Mouse (Mus musculus): ENCODE data around the gene Cux1. TPM values are rescaled to one million over a fixed set of nuclear protein-coding genes. Genes with fewer than 3 reads are reported as not detected.

The Cux1 gene
- polyA plus RNA-seq, 1 experiment from 2014 or later = 131 TPM

DNA sequence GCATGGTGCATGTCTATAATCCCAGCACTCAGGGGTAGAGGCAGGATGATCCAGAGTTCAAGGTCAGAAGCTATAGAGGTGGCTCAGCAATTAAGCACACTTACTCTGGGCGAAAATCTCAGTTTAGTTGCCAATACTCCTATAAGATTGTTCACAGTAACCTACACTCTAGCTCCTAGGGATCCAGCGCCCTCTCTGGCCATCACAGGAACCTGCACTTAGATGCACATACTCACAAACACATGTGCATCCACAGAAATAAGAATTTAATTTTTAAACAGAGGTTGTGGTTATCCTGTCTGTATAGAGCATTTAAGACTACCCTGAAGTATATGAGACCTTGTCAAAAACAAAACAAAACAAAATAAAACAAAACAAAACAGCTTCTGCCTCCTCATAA lies 16.0 kb upstream of the Cux1 start:
- H3K27ac ChIP-seq = no peak overlapping the region
- no peak overlapping the region for H3K4me3 ChIP-seq (ENCODE audit: inconsistent target)
- no peaks in the 10 kb centered on the region for H3K36me3 ChIP-seq (ENCODE audit: inconsistent target)
- H3K79me2 ChIP-seq (ENCODE audit: inconsistent target) = no peaks in the 10 kb centered on the region
- WGBS (ENCODE audit: missing documents) = 95% methylated on average over 2 of the region's 2 CpGs

DNA sequence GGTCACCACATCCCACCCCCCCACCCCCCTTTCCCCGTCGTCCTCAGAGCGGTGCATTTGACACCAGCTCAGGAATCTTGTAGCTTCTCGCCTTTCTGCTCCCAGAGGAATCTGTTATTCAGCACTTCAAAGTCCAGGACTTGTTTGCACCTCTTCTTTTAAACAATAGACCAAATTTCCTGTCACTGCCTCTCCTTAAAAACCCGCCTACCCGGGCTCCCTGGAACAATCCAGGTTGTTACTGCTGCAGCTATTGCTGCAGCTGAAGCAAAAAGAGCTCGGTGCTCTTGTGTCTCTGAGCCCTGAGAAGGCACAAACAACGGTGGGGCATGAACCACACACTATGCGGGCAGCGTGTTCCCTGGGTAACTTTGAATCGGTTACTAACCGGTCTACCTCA lies 14.9 kb upstream of the Cux1 start:
- Histone ChIP-seq H3K79me2 (ENCODE audit: inconsistent target) (no peaks in the 10 kb centered on the region), H3K4me3 (ENCODE audit: inconsistent target) (no peak overlapping the region), H3K36me3 (ENCODE audit: inconsistent target) (no peaks in the 10 kb centered on the region), H3K27ac (no peak overlapping the region)
- WGBS (ENCODE audit: missing documents) = 46% methylated on average over 12 of the region's 12 CpGs

DNA sequence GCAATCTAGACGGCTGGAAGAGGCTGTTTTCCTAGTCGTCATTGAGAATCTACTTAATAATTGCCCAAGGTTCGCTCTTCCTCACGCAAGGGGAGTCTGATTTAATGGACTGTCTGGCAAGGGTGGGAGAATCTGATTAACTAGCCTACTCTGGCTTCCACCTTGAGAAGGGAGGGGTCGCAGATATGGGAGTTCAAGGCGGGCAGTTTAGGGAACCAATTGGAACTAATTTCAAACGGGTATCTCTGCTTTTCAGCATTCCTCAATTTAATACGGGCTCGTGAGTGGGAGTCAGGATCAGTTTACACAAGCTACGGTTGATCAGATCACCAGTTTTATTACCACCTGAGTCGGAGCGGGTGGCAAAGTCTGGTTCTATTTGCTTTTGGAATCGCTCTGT lies 14.3 kb upstream of the Cux1 start:
- H3K4me3 ChIP-seq (ENCODE audit: inconsistent target) = no peak overlapping the region
- no peaks in the 10 kb centered on the region for H3K79me2 ChIP-seq (ENCODE audit: inconsistent target)
- H3K27ac ChIP-seq = no peak overlapping the region
- WGBS (ENCODE audit: missing documents) = 15% methylated on average over 13 of the region's 13 CpGs
- H3K36me3 ChIP-seq (ENCODE audit: inconsistent target) = no peaks in the 10 kb centered on the region

DNA sequence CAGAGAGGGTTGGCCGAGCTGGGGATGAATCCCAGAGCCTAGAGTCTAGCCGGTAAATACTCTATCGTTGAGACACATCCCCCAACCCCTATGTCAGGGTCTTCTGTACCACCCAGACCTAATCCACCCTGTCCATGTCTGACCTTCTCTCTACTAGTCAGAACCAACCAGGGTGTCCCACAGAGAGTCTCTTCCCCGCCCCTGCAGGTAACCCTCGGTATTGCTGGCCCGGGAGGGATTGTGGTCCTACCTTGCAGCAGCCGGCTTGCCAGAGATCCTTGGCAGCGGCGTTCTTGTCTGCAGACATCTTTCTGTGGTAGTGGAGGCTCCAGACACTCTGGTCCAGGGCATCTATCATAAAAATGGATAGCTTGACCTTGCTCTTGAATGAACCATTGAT lies 13.9 kb upstream of the Cux1 start:
- WGBS (ENCODE audit: missing documents) = 35% methylated on average over 9 of the region's 9 CpGs
- Histone ChIP-seq H3K4me3 (ENCODE audit: inconsistent target) (no peak overlapping the region), H3K36me3 (ENCODE audit: inconsistent target) (no peaks in the 10 kb centered on the region), H3K27ac (no peak overlapping the region), H3K79me2 (ENCODE audit: inconsistent target) (no peaks in the 10 kb centered on the region)

DNA sequence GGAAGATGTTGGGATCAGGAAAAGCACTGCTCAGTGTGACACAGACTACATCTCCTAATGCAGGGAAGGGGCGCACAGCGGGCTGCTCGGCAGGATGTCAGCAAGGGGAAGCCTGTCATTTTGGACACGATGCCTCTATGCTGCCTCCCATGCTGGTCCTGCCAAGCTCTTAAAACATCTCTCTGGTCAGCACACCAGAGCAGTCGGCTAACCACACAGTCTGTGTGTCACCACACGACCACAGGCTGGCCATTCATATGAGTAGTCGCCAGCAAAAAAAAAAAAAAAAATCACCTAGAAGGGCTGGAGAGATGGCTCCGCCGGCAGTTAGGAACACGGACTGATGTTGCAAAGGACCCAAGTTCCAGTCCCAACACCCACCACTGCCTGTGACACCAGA lies 10.9 kb upstream of the Cux1 start:
- WGBS (ENCODE audit: missing documents) = 63% methylated on average over 10 of the region's 10 CpGs
- H3K36me3 ChIP-seq (ENCODE audit: inconsistent target) = no peaks in the 10 kb centered on the region

DNA sequence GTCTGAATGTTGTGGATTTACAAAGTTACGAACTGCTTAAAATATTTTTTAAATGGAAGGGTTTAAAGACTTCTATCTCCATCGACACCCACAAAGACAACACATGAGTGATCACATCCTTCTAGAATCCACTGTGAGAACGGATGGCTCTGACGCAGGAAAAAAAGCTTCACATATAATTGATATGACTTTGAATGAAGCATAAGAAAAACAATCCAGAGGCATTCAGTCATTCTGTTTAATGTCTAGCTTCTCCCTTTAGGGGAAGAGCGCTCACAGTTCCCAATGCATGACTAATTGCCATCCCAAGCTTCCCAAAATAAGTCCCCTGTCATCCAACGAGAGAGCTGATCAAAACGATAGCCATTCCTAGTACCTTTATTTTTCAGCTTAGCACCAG lies 2.9 kb upstream of the Cux1 start:
- Histone ChIP-seq H3K27ac (no peak overlapping the region), H3K4me3 (ENCODE audit: inconsistent target) (no peak overlapping the region), H3K36me3 (ENCODE audit: inconsistent target) (no peaks in the 10 kb centered on the region), H3K79me2 (ENCODE audit: inconsistent target) (peaks cover 15% of the 10 kb centered on the region)
- 88% methylated on average over 7 of the region's 7 CpGs for WGBS (ENCODE audit: missing documents)

More for the DNA sequence above, 10.9 kb upstream of the Cux1 start:
- no peak overlapping the region for H3K4me3 ChIP-seq (ENCODE audit: inconsistent target)
- H3K27ac ChIP-seq = no peak overlapping the region
- H3K79me2 ChIP-seq (ENCODE audit: inconsistent target) = no peaks in the 10 kb centered on the region

DNA sequence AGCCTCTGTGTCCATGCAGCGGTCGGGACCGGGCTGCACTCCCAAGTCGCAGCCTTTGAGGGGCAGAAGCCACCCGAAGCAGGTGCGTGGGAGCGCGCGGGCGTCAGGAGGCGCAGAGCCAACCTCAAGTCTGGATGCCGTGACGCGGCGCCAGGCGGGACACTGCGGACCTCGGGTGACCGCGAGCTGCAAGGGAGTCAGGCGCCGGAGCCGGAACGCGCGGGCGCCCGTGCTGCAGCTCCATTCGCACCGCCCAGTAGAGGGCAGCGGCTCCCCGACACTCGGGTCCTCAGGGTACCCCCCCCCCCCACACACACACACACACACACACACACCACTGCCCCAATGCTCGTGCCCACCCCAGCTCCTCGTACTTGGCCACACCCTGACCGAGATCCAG lies 1.5 kb upstream of the Cux1 start:
- 0% methylated on average over 24 of the region's 36 CpGs for WGBS (ENCODE audit: missing documents)
- H3K79me2 ChIP-seq (ENCODE audit: inconsistent target) = peaks cover 29% of the 10 kb centered on the region
- H3K27ac ChIP-seq = no peak overlapping the region
- H3K36me3 ChIP-seq (ENCODE audit: inconsistent target) = no peaks in the 10 kb centered on the region
- H3K4me3 ChIP-seq (ENCODE audit: inconsistent target) = peak overlapping the region; percentile 46

DNA sequence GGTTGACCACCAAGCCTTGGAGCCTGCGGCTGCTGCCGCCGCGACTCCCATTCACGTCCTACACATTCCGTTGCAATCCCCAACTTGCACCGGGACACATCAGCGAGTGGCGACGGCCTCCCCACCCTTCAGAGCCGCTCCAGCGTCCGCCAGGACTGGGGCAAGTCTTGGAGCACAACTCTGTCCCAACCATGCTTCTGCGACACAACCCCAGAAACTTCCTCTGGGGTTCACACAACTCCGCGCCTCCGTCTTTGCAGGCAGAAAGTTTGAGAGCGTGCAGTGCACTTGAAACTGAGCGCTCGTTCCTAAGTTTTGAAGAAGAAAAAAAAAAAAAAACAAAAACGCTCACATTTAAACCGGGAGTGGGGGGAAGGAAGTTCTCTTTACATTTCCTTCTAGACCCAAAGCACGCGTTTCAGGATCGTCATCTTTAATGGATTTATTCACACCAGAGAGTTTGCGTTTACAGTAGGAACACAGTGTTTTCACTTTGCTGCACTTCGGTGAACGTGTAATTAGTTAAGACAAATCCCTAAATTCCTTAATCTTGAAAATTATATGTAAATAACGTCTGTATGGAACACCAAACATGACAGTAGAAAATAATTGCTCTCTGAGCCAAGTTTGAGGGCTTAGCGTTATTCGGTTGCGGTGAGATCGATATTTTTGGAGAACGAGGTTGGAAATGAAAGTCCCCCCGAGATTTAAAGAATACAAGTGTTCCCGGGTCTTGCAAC lies 906 bp upstream of the Cux1 start:
- H3K36me3 ChIP-seq (ENCODE audit: inconsistent target) = no peaks in the 10 kb centered on the region
- 0 out of 2 replicates have a peak overlapping the region, but pooled peaks have one; percentile 12 for H3K27ac ChIP-seq
- H3K79me2 ChIP-seq (ENCODE audit: inconsistent target) = peaks cover 35% of the 10 kb centered on the region
- peak overlapping the region; percentile 46 for H3K4me3 ChIP-seq (ENCODE audit: inconsistent target)
- WGBS (ENCODE audit: missing documents) = under 1% methylated on average over 36 of the region's 36 CpGs

DNA sequence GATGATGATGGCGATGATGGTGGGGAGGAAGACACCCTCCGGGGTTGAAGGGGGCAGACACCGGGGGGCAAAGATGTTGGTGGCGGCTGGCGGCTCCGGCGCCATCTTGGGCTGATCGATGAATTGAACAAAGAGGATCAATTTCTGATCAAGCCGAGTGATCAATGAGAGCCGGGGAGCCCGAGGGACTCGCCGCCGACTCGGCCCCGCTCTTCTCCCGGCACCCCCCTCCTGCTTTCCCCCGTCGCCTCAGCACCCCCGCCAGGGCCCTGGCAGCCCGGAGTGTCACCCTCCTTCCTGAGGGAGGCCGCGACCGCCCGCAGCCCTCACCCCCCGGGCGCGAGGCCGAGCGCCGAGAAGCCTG lies 496 bp downstream of the Cux1 start:
- peak overlapping the region; percentile 56 for H3K4me3 ChIP-seq (ENCODE audit: inconsistent target)
- no peaks in the 10 kb centered on the region for H3K36me3 ChIP-seq (ENCODE audit: inconsistent target)
- H3K27ac ChIP-seq = peak overlapping the region; percentile 55
- peaks cover 49% of the 10 kb centered on the region for H3K79me2 ChIP-seq (ENCODE audit: inconsistent target)
- WGBS (ENCODE audit: missing documents) = under 1% methylated on average over 17 of the region's 31 CpGs

DNA sequence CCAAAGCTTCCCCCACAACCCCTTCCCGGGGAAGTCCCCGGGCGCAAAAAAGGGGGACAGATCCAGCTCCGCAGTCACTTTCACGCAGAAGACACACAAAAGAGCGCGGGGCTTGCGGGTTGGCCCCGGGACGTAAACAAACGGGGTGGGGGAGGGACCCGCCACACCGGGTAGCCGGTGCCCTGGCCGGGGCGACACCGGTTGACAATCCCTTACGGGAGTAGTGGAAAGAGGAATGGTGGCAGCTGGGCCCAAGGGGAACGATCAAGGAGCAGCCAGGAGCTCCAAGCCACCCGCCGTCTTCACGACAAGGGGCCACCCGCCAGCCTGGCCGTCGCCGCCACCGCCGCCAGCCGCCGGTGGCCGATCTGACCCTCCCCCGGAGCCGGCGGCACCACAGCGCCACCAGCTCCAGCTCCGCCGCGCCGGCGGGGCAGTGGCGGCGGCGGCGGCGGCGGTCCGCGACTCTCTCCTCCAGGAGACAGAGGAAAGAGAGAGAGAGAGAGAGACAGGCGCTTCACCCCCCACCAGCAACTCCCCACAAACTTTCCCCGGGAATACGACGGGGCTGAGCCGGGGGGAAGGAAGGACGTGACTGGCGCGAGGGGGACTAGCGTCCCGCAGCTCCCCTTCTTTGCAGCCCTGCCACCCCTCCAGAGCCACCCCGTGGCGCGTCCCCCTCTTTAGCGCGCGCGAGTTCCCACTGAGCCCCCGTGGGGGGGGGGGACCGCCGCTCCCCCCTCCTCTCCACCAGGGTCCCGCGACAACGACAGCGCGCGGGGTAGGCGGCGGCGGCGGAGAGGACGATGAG lies 1.1 kb downstream of the Cux1 start:
- H3K27ac ChIP-seq = peak overlapping the region; percentile 55
- peak overlapping the region; percentile 56 for H3K4me3 ChIP-seq (ENCODE audit: inconsistent target)
- no peaks in the 10 kb centered on the region for H3K36me3 ChIP-seq (ENCODE audit: inconsistent target)
- under 1% methylated on average over 55 of the region's 79 CpGs for WGBS (ENCODE audit: missing documents)
- peaks cover 55% of the 10 kb centered on the region for H3K79me2 ChIP-seq (ENCODE audit: inconsistent target)

DNA sequence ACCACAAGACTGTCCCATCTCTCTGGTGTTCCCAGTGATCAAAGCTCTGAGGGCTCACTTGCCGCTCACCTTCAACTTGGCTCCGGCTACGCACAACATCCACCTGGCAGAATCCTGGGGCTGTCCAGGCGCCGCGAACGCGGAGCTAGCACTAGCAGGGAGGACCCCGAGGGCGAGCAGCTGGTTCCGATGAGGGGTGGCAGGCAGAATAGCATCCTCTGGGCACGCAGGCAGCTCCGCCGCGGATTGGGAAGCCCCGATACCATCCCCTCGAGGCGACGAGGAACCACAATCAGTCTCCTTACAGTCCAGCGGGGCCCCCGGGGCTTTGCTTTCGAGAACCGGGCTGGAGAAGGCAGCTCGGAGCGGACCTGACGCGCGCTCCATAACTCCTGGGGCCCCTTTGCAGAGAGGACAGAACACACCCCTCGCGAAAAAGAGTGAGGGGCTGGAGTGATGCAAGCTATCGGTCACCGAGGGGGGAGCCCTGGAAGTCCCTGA lies 1.9 kb downstream of the Cux1 start:
- H3K79me2 ChIP-seq (ENCODE audit: inconsistent target) = peaks cover 63% of the 10 kb centered on the region
- peak overlapping the region; percentile 56 for H3K4me3 ChIP-seq (ENCODE audit: inconsistent target)
- H3K36me3 ChIP-seq (ENCODE audit: inconsistent target) = no peaks in the 10 kb centered on the region
- H3K27ac ChIP-seq = peak overlapping the region; percentile 48
- 2% methylated on average over 25 of the region's 32 CpGs for WGBS (ENCODE audit: missing documents)

DNA sequence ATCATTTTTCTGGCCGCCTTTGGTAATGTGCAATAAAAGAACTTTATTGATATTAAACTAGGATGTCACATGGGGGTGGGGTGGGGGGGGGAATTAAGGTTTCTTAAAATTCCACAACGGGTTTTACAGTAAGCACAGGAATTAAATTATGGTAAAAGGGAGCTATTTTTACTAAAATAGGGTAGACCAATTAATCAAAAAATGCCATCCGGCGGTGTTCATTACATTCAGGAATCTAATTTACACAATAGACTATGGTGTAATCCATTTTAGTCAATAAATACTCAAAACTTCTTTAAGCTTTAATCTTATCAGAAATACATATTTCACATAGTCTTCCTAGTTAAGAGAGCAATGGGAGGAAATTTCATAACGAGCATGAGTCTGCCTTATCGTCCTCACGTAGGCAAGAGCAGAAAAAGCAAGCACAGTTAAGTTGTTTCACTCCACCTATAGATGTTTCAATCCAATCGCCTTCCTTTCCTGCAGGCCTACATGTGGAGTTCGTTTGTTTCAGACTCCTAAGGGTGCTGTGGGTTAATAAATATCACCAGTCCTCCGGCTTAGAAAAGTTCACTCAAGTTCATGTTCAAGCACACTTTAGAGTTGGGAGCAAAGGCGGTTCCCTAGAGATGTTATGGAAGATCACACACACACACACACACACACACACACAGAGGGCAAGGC lies 2.5 kb downstream of the Cux1 start:
- WGBS (ENCODE audit: missing documents) = 29% methylated on average over 11 of the region's 11 CpGs
- Histone ChIP-seq H3K4me3 (ENCODE audit: inconsistent target) (peak overlapping the region; percentile 56), H3K27ac (peak overlapping the region; percentile 48), H3K36me3 (ENCODE audit: inconsistent target) (no peaks in the 10 kb centered on the region), H3K79me2 (ENCODE audit: inconsistent target) (peaks cover 69% of the 10 kb centered on the region)

DNA sequence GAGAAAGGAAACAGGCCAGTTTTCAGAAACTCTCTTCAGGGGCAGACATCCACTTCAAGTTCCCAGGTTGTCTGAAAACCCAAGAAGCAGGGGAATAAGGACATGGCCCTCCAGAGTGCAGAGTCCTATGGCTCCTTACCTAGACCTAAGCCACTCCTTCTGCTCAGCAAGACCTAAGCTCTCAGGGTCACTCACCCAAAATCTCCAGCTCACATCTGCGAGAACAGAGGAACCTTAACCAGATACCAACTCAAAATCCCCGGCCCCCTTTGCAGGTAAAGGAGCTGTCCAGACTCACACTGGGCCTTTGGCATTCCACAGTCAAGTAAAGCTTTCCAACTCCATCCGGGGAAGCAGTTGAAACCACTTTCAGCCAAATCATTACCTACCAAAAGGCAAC lies 3.3 kb downstream of the Cux1 start:
- H3K27ac ChIP-seq = no peak overlapping the region
- H3K79me2 ChIP-seq (ENCODE audit: inconsistent target) = peaks cover 77% of the 10 kb centered on the region
- no peaks in the 10 kb centered on the region for H3K36me3 ChIP-seq (ENCODE audit: inconsistent target)
- no peak overlapping the region for H3K4me3 ChIP-seq (ENCODE audit: inconsistent target)
- WGBS (ENCODE audit: missing documents) = 49% methylated on average over 3 of the region's 3 CpGs

DNA sequence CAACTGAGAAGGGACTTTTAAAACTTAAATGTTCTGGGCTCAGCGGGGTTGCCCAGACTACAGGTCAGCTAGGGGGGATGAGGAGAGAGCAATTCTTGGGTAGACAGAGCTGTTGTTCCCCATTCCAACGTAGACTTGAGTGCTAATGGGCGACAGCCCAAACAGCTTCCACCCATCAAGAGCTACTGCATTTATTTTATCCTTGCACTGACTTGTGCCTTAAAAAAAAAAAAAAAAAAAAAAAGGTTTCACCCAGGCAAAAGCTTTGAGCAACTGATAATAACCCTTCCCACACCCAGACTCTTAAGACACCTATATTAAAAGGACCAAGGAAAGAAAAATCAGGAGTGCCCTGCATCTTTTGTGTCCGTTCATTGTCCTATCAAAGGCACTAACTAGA lies 4.2 kb downstream of the Cux1 start:
- WGBS (ENCODE audit: missing documents) = 68% methylated on average over 4 of the region's 4 CpGs

DNA sequence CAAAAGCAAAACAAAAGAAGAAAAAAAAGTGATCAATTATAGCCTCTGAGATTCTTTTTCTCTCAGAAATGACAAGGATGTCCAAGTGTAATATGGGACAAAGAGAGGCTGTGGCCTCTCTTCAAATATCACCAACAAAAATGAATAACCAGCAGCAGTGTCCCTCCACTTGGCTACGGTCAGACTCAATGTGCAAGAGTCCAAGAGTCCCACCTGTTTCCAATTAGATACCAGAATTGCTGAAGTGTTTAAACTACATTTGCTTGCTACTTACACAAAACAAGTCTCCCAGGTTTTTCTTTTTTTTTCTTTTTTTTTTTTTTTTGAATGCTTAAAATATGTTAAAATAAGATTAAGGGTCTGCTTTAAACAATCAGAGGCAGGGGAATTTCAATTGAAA lies 5.1 kb downstream of the Cux1 start:
- WGBS (ENCODE audit: missing documents) = 93% methylated on average over 1 of the region's 1 CpGs
- peaks cover 95% of the 10 kb centered on the region for H3K79me2 ChIP-seq (ENCODE audit: inconsistent target)
- H3K27ac ChIP-seq = no peak overlapping the region
- H3K4me3 ChIP-seq (ENCODE audit: inconsistent target) = no peak overlapping the region
- no peaks in the 10 kb centered on the region for H3K36me3 ChIP-seq (ENCODE audit: inconsistent target)

More for the DNA sequence above, 4.2 kb downstream of the Cux1 start:
- Histone ChIP-seq H3K36me3 (ENCODE audit: inconsistent target) (no peaks in the 10 kb centered on the region), H3K27ac (no peak overlapping the region), H3K4me3 (ENCODE audit: inconsistent target) (no peak overlapping the region), H3K79me2 (ENCODE audit: inconsistent target) (peaks cover 86% of the 10 kb centered on the region)

Measured in macrophage (primary cell).